Mouse (Mus musculus): ENCODE data around the gene Serpina1f. TPM values are rescaled to one million over a fixed set of nuclear protein-coding genes. Genes with fewer than 3 reads are reported as not detected.

Gene Serpina1f
- total RNA-seq (2023), result not detected

GRCm38 (mm10) chr12:103695429-103695828, at the start of gene Serpina1f:
Gene Serpina1f (minus strand): TSS chr12:103695529.

GRCm38 (mm10) chr12:103676039-103676438, 19.3 kb downstream of the Serpina1f start, which contains the start of gene Serpina16:
Gene Serpina16 (minus strand): TSS chr12:103676139.

GRCm38 (mm10) chr12:103656848-103657626, 38.3 kb downstream of the Serpina1f start, which contains the start of gene Serpina6:
Gene Serpina6 (minus strand): TSS chr12:103657212.

Other genes with a start within 250 kb of the Serpina1f start
- not detected for gene Ifi27l2b, start 238.3 kb downstream of the Serpina1f start, total RNA-seq (2023)
- under 1 TPM in 1 of 2 experiments, not detected in 1; 0.32 TPM for gene Ppp4r4, start 163.2 kb downstream of the Serpina1f start, total RNA-seq (2023)
- not detected for gene Serpina10, start 64.1 kb downstream of the Serpina1f start, total RNA-seq (2023)
- gene Serpina6, start 38.3 kb downstream of the Serpina1f start, total RNA-seq (2023), result not detected
- gene Serpina16, start 19.4 kb downstream of the Serpina1f start, total RNA-seq (2023), result not detected
- gene Serpina1d, start 78.1 kb upstream of the Serpina1f start, total RNA-seq (2023), result not detected
- not detected for gene Serpina1b, start 134.8 kb upstream of the Serpina1f start, total RNA-seq (2023)
- gene Serpina1a, start 168.0 kb upstream of the Serpina1f start, total RNA-seq (2023), result not detected
- not detected for gene Serpina1c, start 209.4 kb upstream of the Serpina1f start, total RNA-seq (2023)